Mouse (Mus musculus): Measurements from ENCODE around the gene Specc1. TPM values are rescaled to one million over a fixed set of nuclear protein-coding genes. Genes with fewer than 3 reads are reported as not detected.

Specc1 gene
- total and polyA plus RNA-seq, 2 experiments from 2014 or later = 10.6 to 20.5 TPM

GRCm38 (mm10) chr11:62044627-62045026, 88.1 kb downstream of the Specc1 start:
- Histone ChIP-seq H3K9me3 (ENCODE audit: low read length) (no peaks in the 10 kb centered on the region), H3K4me1 (ENCODE audit: insufficient read depth) (no peaks in the 10 kb centered on the region), H3K4me3 (ENCODE audit: low read depth, low read length) (no peak overlapping the region), H3K4me2 (ENCODE audit: low read depth) (no peak overlapping the region), H3K9ac (no peak overlapping the region), H3K27me3 (ENCODE audit: insufficient read depth, low read length) (no peaks in the 10 kb centered on the region), H3K36me3 (ENCODE audit: insufficient read depth) (no peaks in the 10 kb centered on the region), H3K27ac (ENCODE audit: low read depth, low read length) (no peak overlapping the region)
- TF ChIP-seq CTCF (IDR thresholded peaks at IDR 0.05; ENCODE audit: low read depth) = peak; percentile 67
- ATAC-seq (no peak), DNase-seq (no peak)
- WGBS = 44% methylated on average over 3 of the region's 3 CpGs

GRCm38 (mm10) chr11:62045964-62046363, 89.4 kb downstream of the Specc1 start:
- no peak overlapping the region for H3K27ac ChIP-seq (ENCODE audit: low read depth, low read length)
- DNase-seq (no peak), ATAC-seq (no peak)
- no peak for TF ChIP-seq CTCF (IDR thresholded peaks at IDR 0.05; ENCODE audit: low read depth)
- no peaks in the 10 kb centered on the region for H3K9me3 ChIP-seq (ENCODE audit: low read length)
- H3K36me3 ChIP-seq (ENCODE audit: insufficient read depth) = no peaks in the 10 kb centered on the region
- H3K9ac ChIP-seq = no peak overlapping the region
- WGBS = 52% methylated on average over 2 of the region's 2 CpGs
- no peak overlapping the region for H3K4me3 ChIP-seq (ENCODE audit: low read depth, low read length)
- H3K4me1 ChIP-seq (ENCODE audit: insufficient read depth) = no peaks in the 10 kb centered on the region
- no peak overlapping the region for H3K4me2 ChIP-seq (ENCODE audit: low read depth)
- no peaks in the 10 kb centered on the region for H3K27me3 ChIP-seq (ENCODE audit: insufficient read depth, low read length)

- H3K4me3 ChIP-seq (ENCODE audit: low read depth, low read length) = no peak overlapping the region
- H3K27ac ChIP-seq (ENCODE audit: low read depth, low read length) = no peak overlapping the region
- H3K36me3 ChIP-seq (ENCODE audit: insufficient read depth) = no peaks in the 10 kb centered on the region
- 37% methylated on average over 9 of the region's 9 CpGs for whole genome bisulfite sequencing
- no peaks in the 10 kb centered on the region for H3K4me1 ChIP-seq (ENCODE audit: insufficient read depth)
- no peak overlapping the region for H3K4me2 ChIP-seq (ENCODE audit: low read depth)
- DNase-seq (peak; percentile 90), ATAC-seq (peak; percentile 79)
- H3K9me3 ChIP-seq (ENCODE audit: low read length) = no peaks in the 10 kb centered on the region
- no peaks in the 10 kb centered on the region for H3K27me3 ChIP-seq (ENCODE audit: insufficient read depth, low read length)
- TF ChIP-seq CTCF (IDR thresholded peaks at IDR 0.05; ENCODE audit: low read depth) = peak; percentile 90
- no peak overlapping the region for H3K9ac ChIP-seq
These were observed 91.5 kb downstream of the Specc1 start for GRCm38 (mm10) chr11:62047817-62048640.

- Histone ChIP-seq H3K9ac (no peak overlapping the region), H3K9me3 (ENCODE audit: low read length) (no peaks in the 10 kb centered on the region), H3K27me3 (ENCODE audit: insufficient read depth, low read length) (no peaks in the 10 kb centered on the region), H3K27ac (ENCODE audit: low read depth, low read length) (no peak overlapping the region), H3K4me2 (ENCODE audit: low read depth) (no peak overlapping the region), H3K36me3 (ENCODE audit: insufficient read depth) (no peaks in the 10 kb centered on the region), H3K4me3 (ENCODE audit: low read depth, low read length) (no peak overlapping the region), H3K4me1 (ENCODE audit: insufficient read depth) (no peaks in the 10 kb centered on the region)
- ATAC-seq (no peak), DNase-seq (no peak)
- no peak for TF ChIP-seq CTCF (IDR thresholded peaks at IDR 0.05; ENCODE audit: low read depth)
These were observed 92.6 kb downstream of the Specc1 start for GRCm38 (mm10) chr11:62049170-62049569.

GRCm38 (mm10) chr11:62050356-62051330, 94.1 kb downstream of the Specc1 start:
- no peaks in the 10 kb centered on the region for H3K36me3 ChIP-seq (ENCODE audit: insufficient read depth)
- no peak for ATAC-seq

GRCm38 (mm10) chr11:62051487-62051886, 94.9 kb downstream of the Specc1 start:
- Histone ChIP-seq H3K4me3 (ENCODE audit: low read depth, low read length) (no peak overlapping the region), H3K9ac (no peak overlapping the region), H3K36me3 (ENCODE audit: insufficient read depth) (no peaks in the 10 kb centered on the region), H3K9me3 (ENCODE audit: low read length) (no peaks in the 10 kb centered on the region), H3K27ac (ENCODE audit: low read depth, low read length) (no peak overlapping the region), H3K4me2 (ENCODE audit: low read depth) (no peak overlapping the region), H3K4me1 (ENCODE audit: insufficient read depth) (no peaks in the 10 kb centered on the region), H3K27me3 (ENCODE audit: insufficient read depth, low read length) (no peaks in the 10 kb centered on the region)
- DNase-seq = no peak
- no peak for ATAC-seq
- 93% methylated on average over 4 of the region's 4 CpGs for WGBS
- TF ChIP-seq CTCF (IDR thresholded peaks at IDR 0.05; ENCODE audit: low read depth) = no peak

More at GRCm38 (mm10) chr11:62050356-62051330, 94.1 kb downstream of the Specc1 start:
- TF ChIP-seq CTCF (IDR thresholded peaks at IDR 0.05; ENCODE audit: low read depth) = no peak
- WGBS = 77% methylated on average over 8 of the region's 8 CpGs
- H3K9me3 ChIP-seq (ENCODE audit: low read length) = no peaks in the 10 kb centered on the region
- H3K27me3 ChIP-seq (ENCODE audit: insufficient read depth, low read length) = no peaks in the 10 kb centered on the region
- H3K4me2 ChIP-seq (ENCODE audit: low read depth) = no peak overlapping the region
- DNase-seq = no peak
- no peak overlapping the region for H3K27ac ChIP-seq (ENCODE audit: low read depth, low read length)
- H3K4me3 ChIP-seq (ENCODE audit: low read depth, low read length) = no peak overlapping the region
- H3K4me1 ChIP-seq (ENCODE audit: insufficient read depth) = no peaks in the 10 kb centered on the region
- H3K9ac ChIP-seq = no peak overlapping the region

- H3K36me3 ChIP-seq (ENCODE audit: insufficient read depth) = no peaks in the 10 kb centered on the region
- H3K4me2 ChIP-seq (ENCODE audit: low read depth) = no peak overlapping the region
- no peak overlapping the region for H3K4me3 ChIP-seq (ENCODE audit: low read depth, low read length)
- no peaks in the 10 kb centered on the region for H3K27me3 ChIP-seq (ENCODE audit: insufficient read depth, low read length)
- H3K9ac ChIP-seq = no peak overlapping the region
- no peak overlapping the region for H3K27ac ChIP-seq (ENCODE audit: low read depth, low read length)
- WGBS = 16% methylated on average over 9 of the region's 9 CpGs
- TF ChIP-seq CTCF (IDR thresholded peaks at IDR 0.05; ENCODE audit: low read depth) = no peak
- H3K4me1 ChIP-seq (ENCODE audit: insufficient read depth) = no peaks in the 10 kb centered on the region
- H3K9me3 ChIP-seq (ENCODE audit: low read length) = no peaks in the 10 kb centered on the region
- ATAC-seq (no peak), DNase-seq (no peak)
These were observed 97.4 kb downstream of the Specc1 start for GRCm38 (mm10) chr11:62053928-62054327.

Measured in forebrain, postnatal 0 days (tissue).